Mouse (Mus musculus): ENCODE data around the gene Olfr118. TPM values are rescaled to one million over a fixed set of nuclear protein-coding genes. Genes with fewer than 3 reads are reported as not detected.
"Not testable (repeated sequence)": the region's sequence is repeated elsewhere in the genome, so short reads cannot be mapped to it uniquely, and the experiment has no call there.

The Olfr118 gene
- not detected in 2 replicates for polyA plus RNA-seq (2015; fragmentation: Nextera tagmentation; extraction: Ambion mirVana)

DNA sequence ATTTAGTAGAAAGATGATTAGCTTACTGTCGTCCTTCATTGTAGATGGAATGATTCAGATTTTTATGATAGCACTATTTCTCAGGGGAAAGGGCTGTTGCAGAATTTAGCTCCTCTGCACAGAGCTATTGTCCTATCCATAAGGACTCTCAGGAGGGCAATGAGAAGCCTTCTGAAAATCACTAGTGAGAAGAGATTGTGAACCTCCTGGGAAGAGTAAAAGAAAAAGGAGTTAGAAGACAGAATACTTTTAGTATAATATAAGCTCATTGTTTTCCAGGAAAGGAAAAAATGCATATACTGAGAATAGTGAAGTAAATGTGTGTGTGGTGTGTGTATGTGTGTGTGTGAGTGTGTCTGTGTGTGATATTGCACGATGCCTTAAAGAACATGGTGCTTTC is at the start of gene Olfr118:
Gene Olfr118, plus strand, starts transcription at position 301 of the 400 bp plus-strand sequence.
- Histone ChIP-seq H3K4me1 (replicated peaks; ENCODE audit: control insufficient read depth, insufficient read depth) (no peaks in the 10 kb centered on the region), H3K36me3 (ENCODE audit: control insufficient read depth, insufficient read depth, low read length) (no peaks in the 10 kb centered on the region), H3K9me3 (ENCODE audit: control insufficient read depth, low read length) (no peaks in the 10 kb centered on the region), H3K4me3 (ENCODE audit: low read depth, low read length) (no peak within 1 kb of the TSS), H3K27ac (replicated peaks) (no peak within 1 kb of the TSS), H3K27me3 (ENCODE audit: control insufficient read depth, insufficient read depth, low read length) (no peaks in the 10 kb centered on the region), H3K4me2 (replicated peaks; ENCODE audit: low read depth) (no peak within 1 kb of the TSS), H3K9ac (ENCODE audit: low read length) (no peak within 1 kb of the TSS)
- DNase-seq (ENCODE audit: low spot score): no peak
- TF ChIP-seq CTCF (IDR thresholded peaks at IDR 0.05; ENCODE audit: low read depth) (no peak), EP300 (optimal IDR thresholded peaks at IDR 0.05) (no peak)
- WGBS: 53% methylated on average over 2 of the region's 2 CpGs
- no peak for ATAC-seq (ENCODE audit: low FRiP score, low TSS enrichment)

DNA sequence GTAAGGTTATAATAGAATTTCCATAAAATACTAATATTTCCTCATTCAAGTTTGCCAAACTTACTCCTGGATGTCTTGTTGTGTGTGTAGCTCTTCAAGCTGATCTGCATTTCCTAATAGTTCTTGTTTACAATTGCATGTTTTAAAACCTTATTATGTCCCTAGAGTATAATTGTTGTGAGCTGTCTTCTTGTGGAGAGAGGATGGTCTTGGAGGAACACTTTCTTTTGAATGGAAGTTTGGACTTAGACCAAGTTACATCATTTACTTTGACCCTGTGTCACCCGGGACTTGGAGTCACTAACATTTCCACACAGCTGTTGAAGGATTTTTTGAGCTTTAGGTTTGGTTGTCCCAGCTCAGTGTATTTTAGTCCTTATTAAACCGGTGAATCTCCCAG is 39.8 kb upstream of the Olfr118 start, which contains the start of the genes Olfr115 and Olfr116:
Gene Olfr115, minus strand, starts transcription at position 101 of the 400 bp plus-strand sequence.
Gene Olfr116, minus strand, starts transcription at position 191 of the 400 bp plus-strand sequence.
- no peak for TF ChIP-seq CTCF (IDR thresholded peaks at IDR 0.05; ENCODE audit: low read depth)
- TF ChIP-seq EP300 (optimal IDR thresholded peaks at IDR 0.05): no peak

DNA sequence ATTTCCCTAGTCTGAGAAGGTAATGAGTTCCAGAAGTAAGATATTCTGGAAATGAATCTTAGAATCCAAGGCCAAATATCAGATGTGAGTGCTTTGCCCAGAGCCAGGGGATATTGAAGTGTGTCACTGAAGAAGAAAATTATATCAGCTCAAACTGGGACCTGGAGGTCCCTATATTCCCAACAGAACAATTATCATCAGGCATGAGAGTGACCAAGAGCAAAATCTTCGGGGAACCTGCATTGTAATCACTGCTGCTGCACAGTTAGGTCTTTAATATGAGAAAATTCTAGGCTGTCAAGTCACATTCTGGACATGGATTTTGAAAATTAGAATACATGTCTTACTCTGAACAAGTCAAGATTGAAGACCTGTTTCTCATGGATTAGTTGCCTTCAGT is 3.1 kb upstream of the Olfr118 start, which contains the start of gene Olfr117:
Gene Olfr117, minus strand, starts transcription at position 101 of the 400 bp plus-strand sequence.
- no peak within 1 kb of the TSS for H3K9ac ChIP-seq (ENCODE audit: low read length)
- H3K27ac ChIP-seq (replicated peaks): no peak within 1 kb of the TSS
- H3K4me3 ChIP-seq (ENCODE audit: low read depth, low read length): no peak within 1 kb of the TSS
- no peaks in the 10 kb centered on the region for H3K9me3 ChIP-seq (ENCODE audit: control insufficient read depth, low read length)
- ATAC-seq (ENCODE audit: low FRiP score, low TSS enrichment): no peak
- DNase-seq (ENCODE audit: low spot score): no peak
- H3K4me1 ChIP-seq (replicated peaks; ENCODE audit: control insufficient read depth, insufficient read depth): no peaks in the 10 kb centered on the region
- H3K4me2 ChIP-seq (replicated peaks; ENCODE audit: low read depth): no peak within 1 kb of the TSS
- 46% methylated on average over 1 of the region's 1 CpGs for WGBS
- TF ChIP-seq EP300 (optimal IDR thresholded peaks at IDR 0.05): no peak
- no peak for TF ChIP-seq CTCF (IDR thresholded peaks at IDR 0.05; ENCODE audit: low read depth)
- no peaks in the 10 kb centered on the region for H3K27me3 ChIP-seq (ENCODE audit: control insufficient read depth, insufficient read depth, low read length)
- H3K36me3 ChIP-seq (ENCODE audit: control insufficient read depth, insufficient read depth, low read length): no peaks in the 10 kb centered on the region

More for the DNA sequence above, 39.8 kb upstream of the Olfr118 start, which contains the start of the genes Olfr115 and Olfr116:
- WGBS: 70% methylated on average over 2 of the region's 2 CpGs
- H3K4me3 ChIP-seq (ENCODE audit: low read depth, low read length): no peak within 1 kb of the TSS
- ATAC-seq (ENCODE audit: low FRiP score, low TSS enrichment) (no peak), DNase-seq (ENCODE audit: low spot score) (no peak)
- H3K4me2 ChIP-seq (replicated peaks; ENCODE audit: low read depth): no peak within 1 kb of the TSS
- no peaks in the 10 kb centered on the region for H3K36me3 ChIP-seq (ENCODE audit: control insufficient read depth, insufficient read depth, low read length)
- no peaks in the 10 kb centered on the region for H3K9me3 ChIP-seq (ENCODE audit: control insufficient read depth, low read length)
- no peaks in the 10 kb centered on the region for H3K4me1 ChIP-seq (replicated peaks; ENCODE audit: control insufficient read depth, insufficient read depth)
- no peaks in the 10 kb centered on the region for H3K27me3 ChIP-seq (ENCODE audit: control insufficient read depth, insufficient read depth, low read length)
- H3K9ac ChIP-seq (ENCODE audit: low read length): no peak within 1 kb of the TSS
- no peak within 1 kb of the TSS for H3K27ac ChIP-seq (replicated peaks)

DNA sequence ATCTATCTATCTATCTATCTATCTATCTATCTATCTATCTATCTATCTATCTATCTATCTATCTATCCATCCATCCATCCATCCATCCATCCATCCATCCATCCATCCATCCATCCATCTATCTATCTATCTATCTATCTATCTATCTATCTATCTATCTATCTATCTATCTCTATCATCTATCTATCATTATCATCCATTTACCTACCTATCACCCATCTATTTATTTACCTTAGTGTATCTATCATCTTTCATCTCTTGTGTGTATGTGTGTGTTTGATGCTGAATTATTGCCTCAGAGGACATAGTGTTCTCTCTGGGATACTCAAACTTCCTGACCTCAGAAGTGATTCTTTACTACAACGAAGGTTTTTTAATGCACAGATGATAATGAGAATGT is 29.5 kb downstream of the Olfr118 start, which contains the start of gene Olfr119:
Gene Olfr119, plus strand, starts transcription at position 301 of the 400 bp plus-strand sequence.
- H3K4me1 ChIP-seq (replicated peaks; ENCODE audit: control insufficient read depth, insufficient read depth); H3K27ac ChIP-seq (replicated peaks); H3K4me3 ChIP-seq (ENCODE audit: low read depth, low read length); H3K27me3 ChIP-seq (ENCODE audit: control insufficient read depth, insufficient read depth, low read length); DNase-seq (ENCODE audit: low spot score); H3K9ac ChIP-seq (ENCODE audit: low read length); H3K4me2 ChIP-seq (replicated peaks; ENCODE audit: low read depth); ATAC-seq (ENCODE audit: low FRiP score, low TSS enrichment); H3K9me3 ChIP-seq (ENCODE audit: control insufficient read depth, low read length); H3K36me3 ChIP-seq (ENCODE audit: control insufficient read depth, insufficient read depth, low read length): not testable (repeated sequence)
- WGBS: 61% methylated on average over 1 of the region's 1 CpGs

DNA sequence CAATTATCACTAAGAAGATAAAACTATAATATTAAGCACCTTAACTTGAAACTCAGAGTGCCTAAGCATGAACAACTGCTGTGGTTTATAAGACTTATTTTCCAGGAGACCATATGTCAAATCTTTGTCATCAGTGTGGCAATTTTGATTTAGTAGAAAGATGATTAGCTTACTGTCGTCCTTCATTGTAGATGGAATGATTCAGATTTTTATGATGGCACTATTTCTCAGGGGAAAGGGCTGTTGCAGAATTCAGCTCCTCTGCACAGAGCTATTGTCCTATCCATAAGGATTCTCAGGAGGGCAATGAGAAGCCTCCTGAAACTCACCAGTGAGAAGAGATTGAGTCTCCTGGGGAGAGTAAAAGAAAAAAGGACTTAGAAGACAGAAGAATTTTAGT is 54.7 kb downstream of the Olfr118 start, which contains the start of gene Olfr120:
Gene Olfr120, plus strand, starts transcription at position 301 of the 400 bp plus-strand sequence.
- Histone ChIP-seq H3K4me2 (replicated peaks; ENCODE audit: low read depth) (no peak within 1 kb of the TSS), H3K4me3 (ENCODE audit: low read depth, low read length) (no peak within 1 kb of the TSS), H3K9ac (ENCODE audit: low read length) (no peak within 1 kb of the TSS), H3K27ac (replicated peaks) (no peak within 1 kb of the TSS), H3K27me3 (ENCODE audit: control insufficient read depth, insufficient read depth, low read length) (no peaks in the 10 kb centered on the region), H3K36me3 (ENCODE audit: control insufficient read depth, insufficient read depth, low read length) (no peaks in the 10 kb centered on the region), H3K9me3 (ENCODE audit: control insufficient read depth, low read length) (no peaks in the 10 kb centered on the region), H3K4me1 (replicated peaks; ENCODE audit: control insufficient read depth, insufficient read depth) (no peaks in the 10 kb centered on the region)
- WGBS: 67% methylated on average over 1 of the region's 1 CpGs
- ATAC-seq (ENCODE audit: low FRiP score, low TSS enrichment) (no peak), DNase-seq (ENCODE audit: low spot score) (no peak)
- TF ChIP-seq EP300 (optimal IDR thresholded peaks at IDR 0.05) (no peak), CTCF (IDR thresholded peaks at IDR 0.05; ENCODE audit: low read depth) (no peak)

Other genes with a start within 250 kb of the Olfr118 start
- not detected in 2 replicates for gene Olfr108, start 221.5 kb upstream of the Olfr118 start, polyA plus RNA-seq (2015; fragmentation: Nextera tagmentation; extraction: Ambion mirVana)
- gene Olfr109, start 208.1 kb upstream of the Olfr118 start, polyA plus RNA-seq (2015; fragmentation: Nextera tagmentation; extraction: Ambion mirVana): 0.02 TPM in 1 of 2 replicates, not detected in the other
- not detected in 2 replicates for gene H2-M2, start 183.4 kb upstream of the Olfr118 start, polyA plus RNA-seq (2015; fragmentation: Nextera tagmentation; extraction: Ambion mirVana)
- not detected in 2 replicates for gene Olfr110, start 174.5 kb upstream of the Olfr118 start, polyA plus RNA-seq (2015; fragmentation: Nextera tagmentation; extraction: Ambion mirVana)
- gene Olfr111, start 159.0 kb upstream of the Olfr118 start, polyA plus RNA-seq (2015; fragmentation: Nextera tagmentation; extraction: Ambion mirVana): not detected in 2 replicates
- gene Olfr112, start 97.5 kb upstream of the Olfr118 start, polyA plus RNA-seq (2015; fragmentation: Nextera tagmentation; extraction: Ambion mirVana): not detected in 2 replicates
- gene Olfr113, start 89.3 kb upstream of the Olfr118 start, polyA plus RNA-seq (2015; fragmentation: Nextera tagmentation; extraction: Ambion mirVana): not detected in 2 replicates
- gene Olfr114, start 74.2 kb upstream of the Olfr118 start, polyA plus RNA-seq (2015; fragmentation: Nextera tagmentation; extraction: Ambion mirVana): not detected in 2 replicates
- not detected in 2 replicates for gene Olfr115, start 39.9 kb upstream of the Olfr118 start, polyA plus RNA-seq (2015; fragmentation: Nextera tagmentation; extraction: Ambion mirVana)
- not detected in 2 replicates for gene Olfr116, start 39.8 kb upstream of the Olfr118 start, polyA plus RNA-seq (2015; fragmentation: Nextera tagmentation; extraction: Ambion mirVana)
- gene Olfr117, start 3.2 kb upstream of the Olfr118 start, polyA plus RNA-seq (2015; fragmentation: Nextera tagmentation; extraction: Ambion mirVana): not detected in 2 replicates
- not detected in 2 replicates for gene Olfr119, start 29.6 kb downstream of the Olfr118 start, polyA plus RNA-seq (2015; fragmentation: Nextera tagmentation; extraction: Ambion mirVana)
- not detected in 2 replicates for gene Olfr120, start 54.8 kb downstream of the Olfr118 start, polyA plus RNA-seq (2015; fragmentation: Nextera tagmentation; extraction: Ambion mirVana)
- gene Olfr121, start 81.9 kb downstream of the Olfr118 start, polyA plus RNA-seq (2015; fragmentation: Nextera tagmentation; extraction: Ambion mirVana): not detected in 2 replicates
- gene Olfr122, start 101.6 kb downstream of the Olfr118 start, polyA plus RNA-seq (2015; fragmentation: Nextera tagmentation; extraction: Ambion mirVana): not detected in 2 replicates
- gene Olfr123, start 126.5 kb downstream of the Olfr118 start, polyA plus RNA-seq (2015; fragmentation: Nextera tagmentation; extraction: Ambion mirVana): not detected in 2 replicates
- gene Olfr124, start 132.9 kb downstream of the Olfr118 start, polyA plus RNA-seq (2015; fragmentation: Nextera tagmentation; extraction: Ambion mirVana): not detected in 2 replicates
- gene Olfr125, start 166.0 kb downstream of the Olfr118 start, polyA plus RNA-seq (2015; fragmentation: Nextera tagmentation; extraction: Ambion mirVana): not detected in 2 replicates
- not detected in 2 replicates for gene Olfr126, start 180.5 kb downstream of the Olfr118 start, polyA plus RNA-seq (2015; fragmentation: Nextera tagmentation; extraction: Ambion mirVana)
- gene Olfr127, start 233.4 kb downstream of the Olfr118 start, polyA plus RNA-seq (2015; fragmentation: Nextera tagmentation; extraction: Ambion mirVana): not detected in 2 replicates

Data from stomach, postnatal 0 days (tissue).